Mouse (Mus musculus) forebrain, postnatal 0 days (tissue): ENCODE results near the gene Gpr146. TPM values are rescaled to one million over a fixed set of nuclear protein-coding genes. Genes with fewer than 3 reads are reported as not detected.

Experiments used
- ATAC-seq: fragments of 200-750 bp; cut with Nextera tagmentation; 2 replicates; pipeline ENCODE4 v1.8.0; 2017; ENCODE audit warnings: mild to moderate bottlenecking, moderate library complexity
- DNase-seq: peaks from one replicate; pipeline ENCODE4 v3.0.0-alpha.2; 2015
- H3K27ac ChIP-seq: fragments of 300-500 bp; sonication (generic); 2 replicates; pipeline ENCODE4 v1.5.1; 2014; ENCODE audit warnings: low read depth, mild to moderate bottlenecking, antibody characterized with exemption, low read length, moderate library complexity, mixed read lengths
- H3K27me3 ChIP-seq: fragments of 300-500 bp; sonication (generic); 2 replicates; pipeline ENCODE4 v1.6.1; 2014; ENCODE audit warnings: mild to moderate bottlenecking, low read length, mixed read lengths; ENCODE audit not compliant: insufficient read depth
- H3K36me3 ChIP-seq: fragments of 300-500 bp; sonication (generic); 2 replicates; pipeline ENCODE4 v1.6.1; 2014; ENCODE audit warnings: mild to moderate bottlenecking, moderate library complexity; ENCODE audit not compliant: insufficient read depth
- H3K4me1 ChIP-seq: fragments of 300-500 bp; sonication (generic); 2 replicates; pipeline ENCODE4 v1.6.1; 2014; ENCODE audit warnings: antibody characterized with exemption; ENCODE audit not compliant: insufficient read depth
- H3K4me2 ChIP-seq: fragments of 300-500 bp; sonication (generic); 2 replicates; pipeline ENCODE4 v1.6.1; 2014; ENCODE audit warnings: low read depth, mild to moderate bottlenecking, moderate library complexity
- H3K4me3 ChIP-seq: fragments of 300-500 bp; sonication (generic); 2 replicates; pipeline ENCODE4 v1.5.1; 2014; ENCODE audit warnings: low read depth, low read length, mixed read lengths
- H3K9ac ChIP-seq: fragments of 300-500 bp; sonication (generic); 2 replicates; pipeline ENCODE4 v1.6.1; 2014; ENCODE audit warnings: mild to moderate bottlenecking
- H3K9me3 ChIP-seq: fragments of 300-500 bp; sonication (generic); 2 replicates; pipeline ENCODE4 v1.6.1; 2016; ENCODE audit warnings: low read length
- CTCF ChIP-seq: sonication (generic); IDR thresholded peaks from 2 replicates; pipeline ENCODE4 v1.5.1; 2016; ENCODE audit warnings: antibody characterized with exemption, control low read depth, low read depth
- WGBS: fragments of 180-500 bp; shearing (Covaris S2); extraction: QIAGEN DNeasy Blood & Tissue Kit; methylation state at CpG from one replicate; pipeline ENCODE4 v1.1.7; 2014; 5-methylcytosine and 5-hydroxymethylcytosine counted together
- polyA plus RNA-seq: library from polyadenylated mRNA; unstranded; fragments of >200 nt; fragmentation: Nextera tagmentation; extraction: Ambion mirVana; gene quantifications from 2 replicates; pipeline ENCODE4 v1.2.1, GENCODE M21; 2015
- total RNA-seq: library from RNA; depleted of rRNA; stranded (reverse); fragments of >200 nt; gene quantifications from 2 replicates; pipeline ENCODE4 v1.2.3, GENCODE M21; 2014

The Gpr146 gene
- total and polyA plus RNA-seq, 2 experiments from 2014 or later, result 2.8 to 3.2 TPM

DNA sequence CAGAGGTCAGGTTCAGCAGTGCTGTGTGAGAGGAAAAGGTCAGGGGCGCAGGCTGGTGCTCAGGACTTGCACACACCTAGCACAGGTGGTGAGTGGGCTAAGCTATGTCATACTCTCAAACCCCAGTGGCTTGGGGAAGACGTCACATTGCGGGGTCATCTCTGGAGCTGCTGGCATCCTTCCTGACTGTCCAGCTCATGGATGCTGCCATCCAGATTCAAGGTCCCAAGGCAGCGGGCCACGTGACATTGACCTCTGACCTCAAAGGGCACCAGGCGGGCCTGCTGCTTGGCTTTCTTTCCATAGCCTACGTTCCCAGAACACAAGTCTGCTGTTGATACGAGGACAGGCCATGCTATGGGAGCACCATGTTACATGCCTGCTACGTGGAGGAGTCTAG lies 49.5 kb downstream of the Gpr146 start:
- DNase-seq (no peak), ATAC-seq (no peak)
- no peak overlapping the region for H3K27ac ChIP-seq
- TF ChIP-seq CTCF, result no peak
- no peaks in the 10 kb centered on the region for H3K9me3 ChIP-seq
- 92% methylated on average over 9 of the region's 9 CpGs for WGBS
- H3K27me3 ChIP-seq, result no peaks in the 10 kb centered on the region
- no peak overlapping the region for H3K9ac ChIP-seq
- H3K4me1 ChIP-seq, result peaks cover 13% of the 10 kb centered on the region
- no peak overlapping the region for H3K4me3 ChIP-seq
- no peaks in the 10 kb centered on the region for H3K36me3 ChIP-seq
- H3K4me2 ChIP-seq, result no peak overlapping the region

DNA sequence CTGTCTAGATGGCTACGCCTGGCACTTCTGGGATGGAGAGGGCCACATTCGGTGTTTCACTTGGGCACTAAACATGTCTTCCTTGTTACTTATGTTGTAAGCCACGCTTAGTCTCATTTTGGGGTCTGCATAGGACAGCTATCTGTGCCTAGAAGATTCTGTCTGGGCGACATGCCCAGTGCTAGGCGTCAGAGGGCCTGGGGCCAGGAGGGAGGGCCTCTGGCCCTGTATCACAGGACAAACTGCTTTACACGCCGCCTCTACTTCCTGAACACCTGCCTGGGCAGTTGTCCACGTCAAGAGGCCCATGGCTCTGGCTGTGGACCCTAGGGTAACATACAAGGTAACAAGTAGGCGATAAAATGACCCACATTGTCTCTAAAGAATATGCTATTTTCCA lies 50.5 kb downstream of the Gpr146 start:
- no peaks in the 10 kb centered on the region for H3K36me3 ChIP-seq
- WGBS, result 47% methylated on average over 9 of the region's 9 CpGs
- TF ChIP-seq CTCF, result no peak
- ATAC-seq (no peak), DNase-seq (no peak)
- peaks cover 13% of the 10 kb centered on the region for H3K4me1 ChIP-seq
- no peaks in the 10 kb centered on the region for H3K9me3 ChIP-seq
- no peak overlapping the region for H3K9ac ChIP-seq
- no peak overlapping the region for H3K27ac ChIP-seq
- no peak overlapping the region for H3K4me3 ChIP-seq
- H3K27me3 ChIP-seq, result no peaks in the 10 kb centered on the region
- no peak overlapping the region for H3K4me2 ChIP-seq

DNA sequence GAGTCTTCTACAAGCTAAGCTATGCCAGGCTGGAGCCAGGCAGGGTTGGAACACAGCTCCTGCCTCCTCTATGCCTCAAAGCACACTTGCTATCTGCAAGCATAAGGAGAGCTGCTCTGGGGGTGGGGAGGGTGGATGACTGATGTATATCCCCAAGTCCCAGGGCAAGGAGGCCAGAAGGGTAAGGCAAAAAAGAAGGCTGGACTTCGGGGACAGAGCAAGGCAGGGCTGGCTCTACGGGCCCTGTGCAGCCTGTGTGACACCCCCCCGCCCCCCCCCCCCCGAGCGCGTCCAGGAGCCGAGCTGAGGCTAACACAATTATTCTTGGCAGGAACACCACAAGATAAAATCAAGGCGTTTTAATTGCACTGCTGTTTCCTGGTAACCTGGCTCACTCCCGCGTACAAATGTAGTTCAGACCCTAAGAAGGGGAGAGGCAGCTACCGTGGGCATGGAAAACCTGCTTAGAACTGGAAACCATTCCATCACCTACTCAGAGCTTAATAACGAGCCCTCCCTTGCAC lies 52.4 kb downstream of the Gpr146 start:
- Histone ChIP-seq H3K4me3 (no peak overlapping the region), H3K9ac (0 out of 2 replicates have a peak overlapping the region, but pooled peaks have one; percentile 10), H3K27me3 (no peaks in the 10 kb centered on the region), H3K4me1 (peaks cover 23% of the 10 kb centered on the region), H3K27ac (no peak overlapping the region), H3K36me3 (no peaks in the 10 kb centered on the region), H3K9me3 (no peaks in the 10 kb centered on the region), H3K4me2 (no peak overlapping the region)
- ATAC-seq, result no peak; the same call in 1 of the 2 replicates
- WGBS, result 12% methylated on average over 12 of the region's 12 CpGs
- DNase-seq, result no peak
- no peak for TF ChIP-seq CTCF

DNA sequence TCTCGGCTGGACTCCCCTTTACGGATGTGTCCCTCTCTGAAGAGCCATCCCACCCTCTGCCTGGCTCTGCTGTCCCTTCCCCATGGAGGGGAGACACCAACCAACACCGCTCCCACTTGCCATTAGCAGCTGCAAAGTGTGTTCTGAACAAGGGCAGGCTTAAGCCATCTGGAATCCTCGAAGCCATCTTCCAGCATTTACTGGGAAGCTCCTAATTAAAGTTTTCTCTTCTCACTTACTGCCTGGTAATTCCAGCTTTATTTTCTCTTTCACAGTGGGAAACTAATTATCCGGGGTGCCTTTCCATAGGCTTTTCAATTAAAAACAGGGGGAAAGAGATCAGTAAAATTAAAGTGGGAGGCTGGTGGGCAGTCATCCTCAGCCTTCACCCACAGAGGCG lies 54.8 kb downstream of the Gpr146 start:
- no peak for TF ChIP-seq CTCF
- Histone ChIP-seq H3K4me2 (no peak overlapping the region), H3K4me1 (peaks cover 36% of the 10 kb centered on the region), H3K27ac (peak overlapping the region; percentile 21; the same call in 1 of the 2 replicates), H3K27me3 (no peaks in the 10 kb centered on the region), H3K9ac (no peak overlapping the region), H3K4me3 (no peak overlapping the region), H3K9me3 (no peaks in the 10 kb centered on the region), H3K36me3 (no peaks in the 10 kb centered on the region)
- 20% methylated on average over 6 of the region's 6 CpGs for WGBS
- no peak for ATAC-seq
- DNase-seq, result no peak

DNA sequence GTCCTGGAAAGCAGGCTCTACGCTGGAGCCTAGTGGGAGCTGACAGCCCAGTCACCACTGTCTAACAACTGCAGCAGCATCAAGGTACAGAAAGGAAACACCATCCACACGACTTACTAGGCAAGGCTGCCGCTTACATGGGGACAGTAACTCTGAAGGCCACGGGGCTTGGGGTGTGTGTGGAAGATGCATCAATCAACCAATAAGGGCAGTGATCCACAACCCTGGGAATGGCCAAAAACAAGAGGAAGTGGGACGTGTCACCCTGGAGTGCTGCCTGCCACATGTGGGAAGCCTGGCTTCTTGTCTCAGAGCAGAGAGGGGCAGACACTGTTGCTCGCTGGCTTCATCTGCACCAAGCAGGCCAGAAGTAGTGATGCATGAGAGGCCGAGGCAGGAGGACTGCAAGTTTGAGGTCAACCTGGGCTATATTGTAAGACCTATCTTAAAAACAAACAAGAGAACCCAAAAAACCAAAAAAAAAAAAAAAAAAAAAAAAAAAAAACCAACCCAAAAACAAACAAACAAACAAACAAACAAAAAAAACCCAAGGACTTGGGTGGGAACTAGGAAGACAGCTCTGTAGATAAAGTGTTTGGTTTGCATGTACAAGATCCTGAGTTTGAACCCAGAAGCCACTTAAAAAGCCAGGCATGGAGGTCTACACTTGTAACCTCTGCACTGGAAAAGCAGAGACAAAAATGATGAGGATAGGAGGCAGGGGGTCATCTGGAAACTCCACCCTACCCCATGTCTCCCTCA lies 55.4 kb downstream of the Gpr146 start:
- DNase-seq (no peak), ATAC-seq (no peak)
- 43% methylated on average over 7 of the region's 7 CpGs for WGBS
- H3K27me3 ChIP-seq, result no peaks in the 10 kb centered on the region
- H3K9me3 ChIP-seq, result no peaks in the 10 kb centered on the region
- no peak overlapping the region for H3K4me2 ChIP-seq
- H3K4me3 ChIP-seq, result no peak overlapping the region
- TF ChIP-seq CTCF, result no peak
- no peak overlapping the region for H3K27ac ChIP-seq
- no peak overlapping the region for H3K9ac ChIP-seq
- H3K4me1 ChIP-seq, result peaks cover 34% of the 10 kb centered on the region
- no peaks in the 10 kb centered on the region for H3K36me3 ChIP-seq

DNA sequence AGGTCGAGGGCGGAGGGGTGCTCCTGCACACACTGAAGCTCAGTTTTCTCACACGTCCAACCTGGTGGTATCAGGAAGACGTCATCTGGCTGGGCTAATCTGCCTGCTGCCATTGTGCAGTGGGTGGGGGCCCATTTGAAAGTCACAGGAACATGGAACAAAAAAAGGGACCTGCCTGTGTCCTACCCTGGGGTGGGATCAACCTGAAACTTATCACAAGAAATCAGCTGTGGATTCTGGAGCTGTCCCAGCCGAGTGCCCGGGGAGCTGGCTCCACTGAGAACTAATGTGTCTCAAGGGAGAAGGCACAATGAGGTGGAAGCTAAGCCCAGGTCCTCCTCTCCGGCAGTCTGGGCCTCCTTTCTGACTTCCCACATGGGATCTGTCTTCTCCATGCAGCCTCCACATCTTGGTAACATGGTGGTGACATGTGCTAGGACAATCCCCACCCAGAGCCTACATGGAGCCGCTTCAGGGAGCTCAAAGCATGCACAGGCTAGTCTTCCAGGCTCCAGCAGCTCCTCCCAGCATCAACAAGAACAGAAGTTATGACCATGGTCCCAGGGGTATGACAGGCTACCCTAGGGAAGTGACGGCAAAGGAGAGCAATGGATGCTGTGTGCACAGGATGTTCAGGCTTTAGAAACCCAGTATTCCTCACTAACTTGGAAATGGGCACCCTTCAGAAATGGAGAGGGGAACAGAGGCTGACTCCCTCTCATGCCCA lies 56.5 kb downstream of the Gpr146 start:
- no peak for TF ChIP-seq CTCF
- no peaks in the 10 kb centered on the region for H3K9me3 ChIP-seq
- DNase-seq, result no peak
- no peaks in the 10 kb centered on the region for H3K36me3 ChIP-seq
- H3K27me3 ChIP-seq, result no peaks in the 10 kb centered on the region
- peaks cover 32% of the 10 kb centered on the region for H3K4me1 ChIP-seq
- no peak for ATAC-seq
- no peak overlapping the region for H3K9ac ChIP-seq
- WGBS, result 81% methylated on average over 9 of the region's 9 CpGs
- peak overlapping the region; percentile 73 for H3K27ac ChIP-seq
- H3K4me2 ChIP-seq, result no peak overlapping the region
- no peak overlapping the region for H3K4me3 ChIP-seq

DNA sequence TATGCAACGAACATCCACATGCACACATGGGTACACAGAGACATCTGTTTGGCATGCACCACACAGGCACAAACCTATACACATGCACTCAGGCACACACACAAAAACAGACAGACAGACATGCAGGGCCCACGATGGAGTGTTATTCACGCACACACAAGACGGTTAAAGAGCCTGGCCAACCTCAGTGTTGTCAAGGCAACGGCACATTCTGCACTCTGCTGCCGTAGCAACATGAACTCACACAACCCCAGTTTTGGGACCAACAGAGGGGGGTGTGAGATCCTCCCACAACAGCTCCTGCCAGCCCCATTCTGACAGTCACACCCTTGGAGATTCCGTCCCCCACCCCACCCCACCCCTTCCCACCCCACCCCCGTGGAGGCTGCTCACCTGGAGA lies 57.4 kb downstream of the Gpr146 start:
- peaks cover 27% of the 10 kb centered on the region for H3K4me1 ChIP-seq
- DNase-seq, result peak; percentile 85
- no peak for TF ChIP-seq CTCF

More for the DNA sequence above, 57.4 kb downstream of the Gpr146 start:
- Histone ChIP-seq H3K27me3 (no peaks in the 10 kb centered on the region), H3K4me2 (peak overlapping the region; percentile 21; the same call in 1 of the 2 replicates), H3K36me3 (no peaks in the 10 kb centered on the region), H3K27ac (peak overlapping the region; percentile 73), H3K9me3 (no peaks in the 10 kb centered on the region), H3K9ac (no peak overlapping the region), H3K4me3 (no peak overlapping the region)
- ATAC-seq, result peak; percentile 93
- 4% methylated on average over 8 of the region's 8 CpGs for WGBS
